Mouse (Mus musculus) megakaryocyte, embryonic 14.5 days (primary cell): ENCODE data around the gene Tmbim6.

Source experiments
- FLI1 ChIP-seq: IDR thresholded peaks from 2 replicates; pipeline ENCODE4 v1.6.1; 2012; ENCODE audit warnings: low read length, inconsistent platforms, mixed read lengths
- GATA1 ChIP-seq: IDR thresholded peaks from 3 replicates; pipeline ENCODE4 v1.6.1; 2012; ENCODE audit warnings: mixed read lengths, low read length, inconsistent platforms, borderline replicate concordance

DNA sequence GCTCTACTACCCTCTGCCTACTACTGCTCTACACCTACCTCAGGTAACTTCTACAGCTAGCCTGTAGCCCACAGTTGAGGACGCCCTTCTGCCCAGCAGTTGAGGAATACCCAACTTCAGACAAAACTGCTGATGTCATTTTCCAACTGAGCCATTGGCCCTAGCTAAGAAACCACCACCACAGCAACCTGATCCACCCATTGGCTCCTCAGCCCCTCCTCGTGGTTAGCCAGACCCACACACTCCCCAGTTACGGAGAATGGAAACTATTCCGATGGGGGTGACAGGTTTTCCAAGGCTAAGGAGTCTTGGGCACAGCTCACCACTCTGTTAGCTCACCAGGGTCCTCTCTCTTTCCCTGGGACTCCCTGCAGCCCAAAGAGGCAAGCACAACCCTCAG is 47.7 kb upstream of the Tmbim6 start:
- TF ChIP-seq GATA1 (no peak), FLI1 (no peak)
